Mouse (Mus musculus): ENCODE measurements at regions not wholly inside any gene's neighbourhood (a gene's known extent, or its start where the extent isn't known, plus 50 kb on each side); places are given as distances from the start of the nearest gene placed in this dataset.
"Not testable (repeated sequence)": the region's sequence is repeated elsewhere in the genome, so short reads cannot be mapped to it uniquely, and the experiment has no call there.

DNA sequence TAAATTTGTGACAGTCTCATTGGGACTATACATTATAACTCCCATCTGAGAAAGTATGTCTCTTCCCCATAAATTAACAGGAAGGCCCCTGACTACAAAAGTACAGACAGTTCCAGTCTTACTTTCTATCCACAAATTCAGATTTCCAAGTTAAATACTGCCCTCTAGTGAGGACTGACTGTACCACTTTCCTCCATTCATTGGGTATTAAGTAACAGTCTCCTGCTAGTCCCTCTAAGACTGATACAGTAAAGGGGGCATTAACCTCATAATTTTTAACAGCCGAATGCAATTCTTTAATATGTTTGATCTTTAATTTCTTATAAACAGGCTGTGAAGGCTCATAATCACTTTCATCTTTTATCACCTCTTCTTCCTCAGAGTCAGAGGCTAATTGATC is 131.0 kb upstream of the Adcyap1 start:
- DNase-seq; intact Hi-C loops (cut with DNase I): not testable (repeated sequence)

DNA sequence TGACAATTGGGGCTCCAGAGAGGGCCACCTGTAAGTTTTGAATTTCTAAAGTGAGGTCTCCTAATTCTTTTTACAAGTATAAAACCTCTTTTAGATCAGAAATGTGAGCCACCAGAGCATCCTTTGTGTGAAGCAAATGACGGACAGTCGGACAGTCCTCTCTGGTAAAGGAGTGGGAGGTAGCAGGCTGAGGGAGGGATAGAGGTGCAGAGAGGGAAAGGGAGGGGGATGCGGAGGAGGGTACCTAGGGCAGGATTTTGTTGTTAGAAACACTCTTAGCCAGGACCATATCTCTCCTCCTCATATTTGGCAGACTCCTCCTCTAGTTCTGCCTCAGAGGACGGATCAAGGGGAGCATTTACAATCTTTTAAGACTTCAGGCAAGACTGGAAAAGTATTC is 130.3 kb upstream of the Adcyap1 start:
- DNase-seq = no peak
- intact Hi-C loops (cut with DNase I) = no loop called here

DNA sequence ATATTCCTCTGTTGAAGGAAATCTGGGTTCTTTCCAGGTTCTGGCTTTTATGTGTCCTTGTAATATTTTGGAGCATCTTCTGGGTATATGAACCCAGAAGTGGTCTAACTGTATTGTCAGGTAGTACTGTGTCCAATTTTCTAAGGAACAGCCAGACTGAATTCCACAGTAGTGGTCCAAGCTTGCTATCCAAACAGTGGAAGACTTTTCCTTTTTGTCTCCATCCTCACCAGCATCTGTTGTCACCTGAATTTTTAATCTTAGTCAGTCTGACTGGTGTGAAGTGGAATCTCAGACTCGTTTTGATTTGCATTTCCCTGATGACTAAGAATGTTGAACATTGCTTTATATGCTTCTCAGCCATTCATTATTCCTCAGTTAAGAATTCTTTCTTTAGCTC is 114.8 kb upstream of the Adcyap1 start:
- intact Hi-C loops (cut with DNase I) = no loop called here
- no peak for DNase-seq

DNA sequence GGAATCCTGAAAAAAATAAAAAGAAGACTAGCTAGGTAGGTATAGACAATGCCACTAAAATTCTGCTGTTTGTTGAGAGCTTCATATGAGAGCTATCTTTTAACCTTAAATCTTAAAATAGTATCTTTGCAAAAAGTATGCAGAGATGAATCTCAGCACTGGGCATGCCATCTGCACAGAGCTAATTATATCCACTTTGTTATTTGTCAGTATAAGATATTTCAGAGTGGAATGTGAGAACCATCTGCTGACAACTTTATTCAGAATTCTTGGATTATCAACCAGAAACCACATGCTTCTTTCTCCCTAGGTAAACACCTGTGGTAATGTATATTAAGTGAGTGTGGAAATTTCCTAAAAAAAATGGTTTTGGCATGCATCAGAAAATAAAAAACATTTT is 94.3 kb upstream of the Adcyap1 start:
- intact Hi-C loops (cut with DNase I) = no loop called here
- no peak for DNase-seq

DNA sequence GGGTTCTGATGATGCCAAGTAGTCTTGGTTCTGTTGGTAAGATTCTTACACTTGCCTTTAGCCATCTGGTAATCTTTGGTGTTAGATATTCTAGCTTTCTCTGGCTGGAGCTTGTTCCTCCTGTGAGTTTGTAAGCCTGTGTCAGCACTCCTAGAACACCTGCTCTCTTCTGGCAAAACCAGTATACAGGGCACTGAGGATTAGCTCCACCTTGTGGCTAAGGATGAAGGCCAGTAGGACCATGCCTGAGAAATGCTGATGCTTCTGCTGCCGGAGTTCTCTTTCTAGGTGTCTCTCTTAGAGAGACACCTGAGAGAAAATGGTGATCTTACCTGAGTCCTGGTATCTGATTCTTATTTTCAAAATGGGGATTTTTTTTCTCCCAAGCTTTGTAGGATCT is 58.8 kb upstream of the Adcyap1 start:
- intact Hi-C loops (cut with DNase I) = no loop called here
- no peak for DNase-seq

DNA sequence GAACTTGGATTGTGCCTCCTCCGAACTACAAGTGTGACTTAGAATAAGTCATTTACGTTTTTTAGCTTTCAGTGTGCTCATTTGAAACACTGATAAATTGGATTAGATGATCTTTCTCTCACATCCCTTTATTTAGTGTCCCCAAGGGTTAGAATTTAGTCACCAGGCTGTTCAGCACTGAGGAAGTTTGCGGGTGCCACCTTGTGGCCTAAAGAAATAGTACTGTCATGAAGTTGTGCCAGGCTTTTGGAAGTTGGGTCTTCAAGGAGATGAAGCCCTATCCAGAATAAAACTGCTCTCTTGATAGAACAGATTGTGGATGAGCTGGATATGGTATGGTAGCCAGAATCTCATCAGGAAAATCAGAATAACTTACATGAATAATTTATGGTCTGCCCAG is 57.7 kb upstream of the Adcyap1 start:
- intact Hi-C loops (cut with DNase I) = no loop called here
- DNase-seq = peak; percentile 51
